Mouse (Mus musculus) olfactory bulb, adult 2 months (tissue): ENCODE results near the gene Dand5.
"Not testable (repeated sequence)": the region's sequence is repeated elsewhere in the genome, so short reads cannot be mapped to it uniquely, and the experiment has no call there.

Experiments
- CTCF ChIP-seq: fragments of 200-500 bp; IDR thresholded peaks from 2 replicates; pipeline ENCODE4 v1.5.1; 2012; ENCODE audit warnings: low read depth, mild to moderate bottlenecking, low read length, moderate library complexity; ENCODE audit not compliant: insufficient read depth
- POLR2A ChIP-seq: fragments of 200-500 bp; IDR thresholded peaks from 2 replicates; pipeline ENCODE4 v1.6.1; 2012; ENCODE audit warnings: mild to moderate bottlenecking, low read depth, low read length, moderate library complexity; ENCODE audit not compliant: insufficient read depth

DNA sequence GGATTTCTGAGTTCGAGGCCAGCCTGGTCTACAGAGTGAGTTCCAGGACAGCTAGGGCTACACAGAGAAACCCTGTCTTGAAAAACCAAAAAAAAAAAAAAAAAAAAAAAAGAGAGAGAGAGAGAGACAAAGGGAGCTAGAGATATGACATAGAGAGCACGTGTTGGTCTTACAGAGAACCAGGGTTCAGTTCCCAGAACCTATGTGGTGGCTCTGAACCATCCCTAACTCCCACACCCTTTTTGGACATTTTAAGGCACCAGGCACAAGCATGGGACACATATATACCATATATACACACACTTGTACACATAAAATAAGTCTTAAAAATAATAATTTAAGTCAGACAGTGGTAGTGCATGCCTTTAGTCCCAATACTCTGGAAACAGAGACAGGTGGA lies 3.9 kb upstream of the Dand5 start:
- not testable (repeated sequence) for TF ChIP-seq CTCF, POLR2A
